Mouse (Mus musculus) neural tube, embryonic 11.5 days (tissue): ENCODE measurements around the gene Adh1. TPM values are rescaled to one million over a fixed set of nuclear protein-coding genes. Genes with fewer than 3 reads are reported as not detected.

Experiments used
- ATAC-seq: fragments of 200-750 bp; cut with Nextera tagmentation; 2 replicates; pipeline ENCODE4 v1.8.0; 2017; ENCODE audit warnings: moderate number of reproducible peaks, mild to moderate bottlenecking, moderate TSS enrichment, moderate library complexity; ENCODE audit not compliant: insufficient read depth, low FRiP score, low TSS enrichment
- DNase-seq: peaks from one replicate; pipeline ENCODE4 v3.0.0-alpha.2; 2015; ENCODE audit warnings: low spot score
- H3K27ac ChIP-seq: fragments of 300-500 bp; sonication (generic); 2 replicates; pipeline ENCODE4 v1.5.1; 2014; ENCODE audit warnings: low read depth, mild to moderate bottlenecking, low read length
- H3K27me3 ChIP-seq: fragments of 300-500 bp; sonication (generic); 2 replicates; pipeline ENCODE4 v1.6.1; 2014; ENCODE audit warnings: mild to moderate bottlenecking, low read length, mixed read lengths; ENCODE audit not compliant: control insufficient read depth, insufficient read depth
- H3K36me3 ChIP-seq: fragments of 300-500 bp; sonication (generic); 2 replicates; pipeline ENCODE4 v1.6.1; 2014; ENCODE audit warnings: mild to moderate bottlenecking, low read length, moderate library complexity, mixed read lengths; ENCODE audit not compliant: control insufficient read depth, insufficient read depth
- H3K4me1 ChIP-seq: fragments of 300-500 bp; sonication (generic); 2 replicates; pipeline ENCODE4 v1.6.1; 2014; ENCODE audit warnings: low read length, mixed read lengths; ENCODE audit not compliant: control insufficient read depth, insufficient read depth
- H3K4me2 ChIP-seq: fragments of 300-500 bp; sonication (generic); 2 replicates; pipeline ENCODE4 v1.6.1; 2014; ENCODE audit warnings: low read depth, mild to moderate bottlenecking, moderate library complexity
- H3K4me3 ChIP-seq: fragments of 300-500 bp; sonication (generic); 2 replicates; pipeline ENCODE4 v1.5.1; 2014; ENCODE audit warnings: low read depth, low read length
- H3K9ac ChIP-seq: fragments of 300-500 bp; sonication (generic); 2 replicates; pipeline ENCODE4 v1.6.1; 2014; ENCODE audit warnings: mild to moderate bottlenecking, low read length
- H3K9me3 ChIP-seq: fragments of 300-500 bp; sonication (generic); 2 replicates; pipeline ENCODE4 v1.6.1; 2016; ENCODE audit warnings: low read length; ENCODE audit not compliant: control insufficient read depth
- WGBS: fragments of 180-500 bp; shearing (Covaris S2); extraction: QIAGEN DNeasy Blood & Tissue Kit; methylation state at CpG from one replicate; pipeline ENCODE4 v1.1.7; 2014; 5-methylcytosine and 5-hydroxymethylcytosine counted together
- polyA plus RNA-seq: library from polyadenylated mRNA; unstranded; fragments of >200 nt; fragmentation: Nextera tagmentation; extraction: Ambion mirVana; gene quantifications from 2 replicates; pipeline ENCODE4 v1.2.1, GENCODE M21; 2014

Adh1 gene
- polyA plus RNA-seq, 1 experiment from 2014 or later: 2.1 TPM

GRCm38 (mm10) chr3:138224363-138224954 is 36.3 kb upstream of the Adh1 start:
- DNase-seq (no peak), ATAC-seq (no peak)
- 92% methylated on average over 13 of the region's 13 CpGs for WGBS
- H3K36me3 ChIP-seq: no peaks in the 10 kb centered on the region
- H3K9me3 ChIP-seq: no peaks in the 10 kb centered on the region
- no peaks in the 10 kb centered on the region for H3K27me3 ChIP-seq
- H3K9ac ChIP-seq: no peak overlapping the region
- no peak overlapping the region for H3K27ac ChIP-seq
- H3K4me2 ChIP-seq: no peak overlapping the region
- H3K4me1 ChIP-seq: no peaks in the 10 kb centered on the region
- H3K4me3 ChIP-seq: no peak overlapping the region

GRCm38 (mm10) chr3:138225331-138225730 is 35.5 kb upstream of the Adh1 start:
- H3K9me3 ChIP-seq: no peaks in the 10 kb centered on the region
- WGBS: 77% methylated on average over 7 of the region's 7 CpGs
- no peaks in the 10 kb centered on the region for H3K4me1 ChIP-seq
- H3K4me2 ChIP-seq: no peak overlapping the region
- no peak overlapping the region for H3K27ac ChIP-seq
- H3K27me3 ChIP-seq: no peaks in the 10 kb centered on the region
- no peak overlapping the region for H3K9ac ChIP-seq
- DNase-seq: no peak
- no peak overlapping the region for H3K4me3 ChIP-seq
- H3K36me3 ChIP-seq: no peaks in the 10 kb centered on the region
- ATAC-seq: no peak

DNA sequence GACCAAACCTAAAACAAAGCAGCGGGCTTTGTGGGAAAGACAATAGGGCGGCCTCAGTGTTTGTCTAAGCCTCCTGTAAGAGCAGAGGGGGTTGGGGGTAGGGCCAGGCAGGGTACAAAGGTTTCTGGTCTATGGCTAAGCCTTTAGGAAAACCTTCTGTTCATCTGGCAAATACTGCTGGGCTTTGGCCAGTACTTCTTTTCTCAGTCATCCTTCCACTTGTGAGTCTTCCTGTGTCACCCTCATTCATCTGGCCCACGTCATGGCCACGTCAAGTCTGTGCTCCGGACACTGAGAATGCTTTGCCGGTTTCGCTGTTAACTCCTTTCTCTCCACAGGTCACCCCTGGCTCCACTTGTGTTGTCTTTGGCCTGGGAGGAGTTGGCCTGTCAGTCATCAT is 34.9 kb upstream of the Adh1 start:
- 54% methylated on average over 7 of the region's 7 CpGs for WGBS
- no peak overlapping the region for H3K4me3 ChIP-seq
- no peak for DNase-seq
- H3K36me3 ChIP-seq: no peaks in the 10 kb centered on the region
- no peaks in the 10 kb centered on the region for H3K4me1 ChIP-seq
- ATAC-seq: no peak
- no peak overlapping the region for H3K27ac ChIP-seq
- H3K9ac ChIP-seq: no peak overlapping the region
- H3K9me3 ChIP-seq: no peaks in the 10 kb centered on the region
- no peak overlapping the region for H3K4me2 ChIP-seq
- no peaks in the 10 kb centered on the region for H3K27me3 ChIP-seq

DNA sequence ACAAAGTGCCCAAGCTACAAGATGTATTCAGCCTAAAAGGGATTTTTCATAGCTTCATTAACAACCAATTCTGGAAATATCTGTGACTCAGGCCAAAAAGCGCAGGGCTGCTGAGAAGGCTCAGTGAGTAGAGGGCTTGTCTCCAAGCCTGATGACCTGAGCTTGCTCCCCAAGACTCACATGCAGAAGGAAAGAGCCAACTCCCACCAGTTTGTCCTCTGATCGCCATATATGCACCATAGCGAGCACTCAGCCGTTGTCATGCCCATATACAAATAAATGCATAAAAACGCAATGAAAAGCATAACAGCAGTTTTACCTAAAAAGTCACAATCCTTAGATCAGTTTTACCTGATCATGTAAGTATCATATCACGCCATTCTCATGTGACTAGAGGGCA is 34.3 kb upstream of the Adh1 start:
- no peaks in the 10 kb centered on the region for H3K27me3 ChIP-seq
- no peak overlapping the region for H3K27ac ChIP-seq
- H3K4me1 ChIP-seq: no peaks in the 10 kb centered on the region
- H3K9me3 ChIP-seq: no peaks in the 10 kb centered on the region
- H3K36me3 ChIP-seq: no peaks in the 10 kb centered on the region
- DNase-seq (no peak), ATAC-seq (no peak)
- no peak overlapping the region for H3K4me2 ChIP-seq
- H3K9ac ChIP-seq: no peak overlapping the region
- H3K4me3 ChIP-seq: no peak overlapping the region
- WGBS: 93% methylated on average over 6 of the region's 6 CpGs

GRCm38 (mm10) chr3:138227082-138227481 is 33.7 kb upstream of the Adh1 start:
- 99% methylated on average over 2 of the region's 2 CpGs for WGBS
- no peaks in the 10 kb centered on the region for H3K4me1 ChIP-seq

GRCm38 (mm10) chr3:138227782-138228181 is 33.0 kb upstream of the Adh1 start:
- no peaks in the 10 kb centered on the region for H3K4me1 ChIP-seq
- no peak overlapping the region for H3K4me2 ChIP-seq
- no peak overlapping the region for H3K9ac ChIP-seq
- no peak for ATAC-seq
- H3K36me3 ChIP-seq: no peaks in the 10 kb centered on the region
- WGBS: 96% methylated on average over 8 of the region's 8 CpGs
- no peaks in the 10 kb centered on the region for H3K27me3 ChIP-seq
- no peak overlapping the region for H3K4me3 ChIP-seq
- DNase-seq: no peak
- no peaks in the 10 kb centered on the region for H3K9me3 ChIP-seq
- H3K27ac ChIP-seq: no peak overlapping the region

More at GRCm38 (mm10) chr3:138227082-138227481, 33.7 kb upstream of the Adh1 start:
- DNase-seq: no peak
- Histone ChIP-seq H3K27ac (no peak overlapping the region), H3K4me2 (no peak overlapping the region), H3K36me3 (no peaks in the 10 kb centered on the region), H3K27me3 (no peaks in the 10 kb centered on the region), H3K9ac (no peak overlapping the region), H3K9me3 (no peaks in the 10 kb centered on the region), H3K4me3 (no peak overlapping the region)
- no peak for ATAC-seq

DNA sequence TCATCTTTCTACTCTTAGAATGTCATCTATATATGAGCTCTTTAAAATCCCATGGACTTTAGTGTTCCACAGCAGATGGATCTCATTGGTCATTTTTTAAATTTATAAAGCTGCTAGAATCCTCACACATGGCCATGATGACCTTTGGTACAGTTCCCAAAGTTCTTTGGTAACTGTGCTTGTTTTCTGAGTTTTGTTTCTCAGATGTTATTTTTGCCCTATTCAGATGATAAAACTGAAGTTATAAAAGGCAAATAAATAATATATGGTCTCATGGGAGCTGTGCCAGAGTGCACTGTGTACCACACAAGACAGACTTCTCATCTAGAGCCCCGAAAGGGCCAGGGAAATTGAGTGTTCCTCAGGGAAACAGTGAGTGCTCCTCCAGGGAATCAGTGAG is 31.3 kb upstream of the Adh1 start:
- ATAC-seq: no peak
- Histone ChIP-seq H3K4me3 (no peak overlapping the region), H3K9ac (no peak overlapping the region), H3K4me2 (no peak overlapping the region), H3K9me3 (no peaks in the 10 kb centered on the region), H3K27me3 (no peaks in the 10 kb centered on the region), H3K36me3 (no peaks in the 10 kb centered on the region), H3K27ac (no peak overlapping the region), H3K4me1 (no peaks in the 10 kb centered on the region)
- WGBS: 85% methylated on average over 1 of the region's 1 CpGs
- DNase-seq: no peak

DNA sequence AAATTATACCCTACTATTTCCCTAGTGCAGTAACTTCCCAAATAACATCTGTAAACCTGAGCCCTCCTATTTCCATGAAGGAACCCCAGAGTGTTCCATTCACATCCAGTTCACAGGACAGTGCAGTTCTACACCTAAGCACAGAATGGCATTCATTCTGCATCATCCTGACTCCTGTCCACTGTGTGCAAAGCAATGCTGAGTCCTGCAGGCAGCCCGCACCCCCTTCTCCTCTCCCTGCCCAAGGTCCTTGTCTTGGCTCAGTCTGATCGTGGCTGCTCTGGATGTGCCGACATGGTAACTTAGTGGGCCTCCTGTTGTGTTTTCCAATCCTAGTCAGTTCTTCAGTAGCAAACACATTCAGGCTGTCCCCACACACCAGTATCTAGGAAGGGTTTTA is 30.5 kb upstream of the Adh1 start:
- Histone ChIP-seq H3K4me3 (no peak overlapping the region), H3K4me1 (no peaks in the 10 kb centered on the region), H3K4me2 (no peak overlapping the region), H3K27me3 (no peaks in the 10 kb centered on the region), H3K9me3 (no peaks in the 10 kb centered on the region), H3K27ac (no peak overlapping the region), H3K36me3 (no peaks in the 10 kb centered on the region), H3K9ac (no peak overlapping the region)
- 67% methylated on average over 3 of the region's 3 CpGs for WGBS
- DNase-seq (no peak), ATAC-seq (no peak)

DNA sequence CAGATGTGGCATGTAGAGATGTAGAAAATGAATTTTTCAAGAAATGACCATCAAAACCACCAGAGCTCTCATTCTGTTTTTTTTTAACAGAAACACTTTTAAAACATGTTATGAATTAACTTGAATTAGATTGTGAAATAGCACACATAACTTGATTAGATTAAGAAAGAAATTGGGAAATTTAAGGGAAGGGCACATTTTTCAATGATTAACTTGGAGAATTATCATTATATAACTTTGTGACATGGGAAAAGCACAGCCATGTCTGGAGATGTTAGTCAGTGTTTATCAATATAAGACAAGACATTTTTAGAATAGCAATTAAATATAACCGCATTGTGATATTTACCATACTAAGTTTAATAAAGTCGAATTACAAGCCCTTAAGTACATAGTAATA is 29.3 kb upstream of the Adh1 start:
- Histone ChIP-seq H3K27me3 (no peaks in the 10 kb centered on the region), H3K4me2 (no peak overlapping the region), H3K4me1 (no peaks in the 10 kb centered on the region), H3K27ac (no peak overlapping the region), H3K36me3 (no peaks in the 10 kb centered on the region), H3K9me3 (no peaks in the 10 kb centered on the region), H3K4me3 (no peak overlapping the region), H3K9ac (no peak overlapping the region)
- ATAC-seq (no peak), DNase-seq (no peak)
- WGBS: 90% methylated on average over 2 of the region's 2 CpGs
